Mouse (Mus musculus) cortical plate, adult 2 months (tissue): Measurements from ENCODE around the gene Mad2l1bp. TPM values are rescaled to one million over a fixed set of nuclear protein-coding genes. Genes with fewer than 3 reads are reported as not detected.

ENCODE experiments used
- H3K27ac ChIP-seq: fragments of 200-500 bp; 2 replicates; pipeline ENCODE4 v1.5.1; 2012; ENCODE audit warnings: low read length, control low read depth, inconsistent platforms; ENCODE audit not compliant: insufficient read depth
- H3K4me1 ChIP-seq: fragments of 200-500 bp; 2 replicates; pipeline ENCODE4 v1.6.1; 2011; ENCODE audit warnings: low read length; ENCODE audit not compliant: control insufficient read depth, insufficient read depth
- H3K4me3 ChIP-seq: fragments of 200-500 bp; 2 replicates; pipeline ENCODE4 v1.5.1; 2011; ENCODE audit warnings: mild to moderate bottlenecking, low read length, control low read depth; ENCODE audit not compliant: insufficient read depth
- CTCF ChIP-seq: fragments of 200-500 bp; IDR thresholded peaks from 2 replicates; pipeline ENCODE4 v1.5.1; 2011; ENCODE audit warnings: mild to moderate bottlenecking, control low read depth, low read length; ENCODE audit not compliant: insufficient read depth; ENCODE audit errors: extremely low read depth
- POLR2A ChIP-seq: fragments of 200-500 bp; IDR thresholded peaks from 2 replicates; pipeline ENCODE4 v1.6.1; 2011; ENCODE audit warnings: mild to moderate bottlenecking, low read length, control low read depth; ENCODE audit not compliant: insufficient read depth; ENCODE audit errors: extremely low read depth
- polyA plus RNA-seq: library from polyadenylated mRNA; depleted of rRNA; stranded (reverse); fragments of >200 nt; gene quantifications from 2 replicates; pipeline ENCODE4 v1.2.3, GENCODE M21; 2012; rRNA removed

Gene Mad2l1bp
- 16.0 and 17.6 TPM in 2 replicates for polyA plus RNA-seq

DNA sequence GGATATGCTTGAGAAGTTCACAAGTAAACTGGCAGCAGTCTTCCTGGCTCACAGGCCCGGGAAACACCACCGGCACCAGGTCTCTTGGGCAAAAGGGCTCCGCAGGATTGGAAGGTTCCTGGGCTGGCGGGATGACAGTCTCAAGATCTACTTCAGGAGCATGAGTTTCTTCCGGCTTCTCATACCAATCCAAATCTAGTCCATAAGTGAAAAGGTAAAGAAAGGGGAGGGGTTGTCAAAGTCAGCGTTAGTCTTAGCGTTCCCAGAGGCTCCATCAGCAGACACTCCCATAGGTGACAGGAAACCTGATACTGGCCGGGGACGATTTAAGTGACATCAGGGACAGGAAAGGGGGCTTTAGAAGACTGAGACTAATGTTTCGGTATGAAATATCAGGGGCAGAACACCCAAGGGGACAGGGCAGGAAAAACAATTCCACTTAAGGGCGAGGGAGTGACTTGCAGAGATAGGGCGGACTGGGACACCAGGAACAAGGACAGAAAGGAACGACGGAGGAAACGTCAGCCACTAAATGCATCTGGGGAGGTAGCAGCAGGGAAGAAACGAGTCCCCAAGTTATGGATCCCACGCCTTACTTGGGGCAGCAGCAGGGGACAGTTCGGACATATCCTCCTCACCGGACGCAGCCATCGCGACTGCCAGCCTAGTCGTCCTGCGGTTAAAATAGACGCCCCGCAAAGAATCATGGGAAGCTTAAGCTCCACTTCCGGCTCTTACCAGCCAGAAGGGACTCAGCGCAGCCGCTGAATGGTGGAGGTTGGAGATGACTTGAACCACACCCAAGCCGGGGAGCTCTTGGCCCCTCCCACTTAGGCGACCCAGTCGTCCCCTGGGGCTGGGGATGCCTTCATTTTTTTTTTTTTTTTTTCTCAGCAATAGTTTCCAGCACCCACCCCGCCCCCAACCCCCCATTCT lies at the start of gene Mad2l1bp:
Gene Mad2l1bp, minus strand, starts transcription at position 707 of the 936 bp plus-strand sequence.
- Histone ChIP-seq H3K4me1 (no peaks in the 10 kb centered on the region; the same call in 1 of the 2 replicates), H3K27ac (no peak within 1 kb of the TSS), H3K4me3 (peak within 1 kb of the TSS; percentile 82)
- no peak for TF ChIP-seq CTCF
- TF ChIP-seq POLR2A: peak; percentile 94

DNA sequence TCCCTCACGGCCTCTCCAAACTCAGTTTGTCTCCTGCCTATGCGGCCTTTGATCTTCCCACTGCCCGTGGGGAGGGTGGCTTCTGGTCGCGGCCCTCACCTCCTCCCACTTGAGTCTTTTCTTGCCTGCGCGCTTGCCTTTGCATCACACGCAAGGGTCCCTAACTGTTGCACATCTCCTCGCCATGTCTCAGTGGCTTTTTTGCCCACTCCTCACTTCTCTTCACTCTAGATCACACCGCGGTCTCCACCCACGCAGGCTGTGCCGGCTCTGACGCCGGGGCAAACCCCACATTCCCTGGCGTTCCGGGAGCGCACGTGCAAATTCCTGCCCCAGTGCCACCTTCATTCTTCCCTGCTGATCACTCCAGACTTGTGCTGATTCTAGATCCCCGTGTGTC lies 49.7 kb upstream of the Mad2l1bp start:
- Histone ChIP-seq H3K4me1 (no peaks in the 10 kb centered on the region; the same call in 1 of the 2 replicates), H3K4me3 (peak overlapping the region; percentile 97), H3K27ac (no peak overlapping the region)
- TF ChIP-seq POLR2A: no peak

DNA sequence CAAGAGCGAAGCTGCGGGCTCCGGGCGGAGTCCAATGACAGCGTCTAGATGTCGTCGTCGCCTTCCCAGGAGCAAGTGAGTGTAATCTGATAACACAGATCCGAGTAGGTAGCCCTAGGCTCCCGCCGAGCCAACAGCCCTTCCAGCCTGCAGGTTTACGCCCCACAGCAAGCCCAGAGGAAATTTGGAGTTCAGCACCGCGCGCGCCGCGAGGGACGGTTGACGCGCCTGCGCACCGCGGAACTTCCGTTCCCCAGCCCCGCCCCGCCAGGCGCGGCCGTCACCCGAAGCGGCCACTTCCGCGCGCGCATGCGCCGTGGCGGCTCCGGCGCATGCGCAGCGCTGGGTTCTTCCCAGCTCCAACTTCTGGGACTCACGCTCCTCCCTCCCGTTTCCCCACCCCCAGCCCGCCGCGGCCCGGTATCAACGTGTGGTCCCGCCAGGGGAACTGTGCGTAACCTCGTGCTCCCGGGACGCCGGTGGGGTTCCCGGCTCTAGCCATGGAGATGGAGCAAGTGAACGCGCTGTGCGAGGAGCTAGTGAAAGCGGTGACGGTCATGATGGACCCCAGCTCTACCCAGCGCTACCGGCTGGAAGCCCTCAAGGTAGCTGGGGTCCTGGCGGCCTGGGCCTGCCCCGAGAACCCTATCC lies 49.2 kb upstream of the Mad2l1bp start, which contains the start of the genes Polh and Xpo5:
Gene Polh, minus strand, starts transcription at position 225 of the 651 bp plus-strand sequence.
Gene Xpo5, plus strand, starts transcription at position 362 of the 651 bp plus-strand sequence.
- Histone ChIP-seq H3K4me1 (no peaks in the 10 kb centered on the region; the same call in 1 of the 2 replicates), H3K4me3 (peak within 1 kb of the TSS; percentile 97)
- TF ChIP-seq CTCF: no peak
- TF ChIP-seq POLR2A: peak; percentile 74; the same call in 1 of the 2 replicates

DNA sequence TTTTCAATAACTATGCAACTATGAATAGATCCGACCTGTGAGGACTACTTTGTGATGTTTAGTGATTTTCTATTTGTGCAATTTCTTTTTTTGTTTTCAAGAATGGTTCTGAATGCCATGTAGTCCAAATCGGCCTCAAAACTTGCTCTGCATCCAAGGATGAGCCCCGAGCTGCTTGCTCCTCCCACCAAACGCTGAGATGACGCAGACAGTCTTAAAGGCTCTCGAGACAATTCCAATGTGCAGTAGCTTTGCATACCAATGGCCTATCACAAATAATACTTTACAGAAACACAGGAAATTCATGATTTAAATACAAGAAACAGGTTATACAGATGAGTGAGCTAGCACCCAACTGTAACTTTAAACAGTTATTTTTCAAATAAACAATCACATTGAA lies 47.8 kb upstream of the Mad2l1bp start:
- no peak for TF ChIP-seq POLR2A
- TF ChIP-seq CTCF: no peak
- Histone ChIP-seq H3K4me1 (no peaks in the 10 kb centered on the region; the same call in 1 of the 2 replicates), H3K4me3 (no peak overlapping the region; the same call in 1 of the 2 replicates), H3K27ac (no peak overlapping the region)

More for the DNA sequence above, 49.2 kb upstream of the Mad2l1bp start, which contains the start of the genes Polh and Xpo5:
- no peak within 1 kb of the TSS for H3K27ac ChIP-seq

DNA sequence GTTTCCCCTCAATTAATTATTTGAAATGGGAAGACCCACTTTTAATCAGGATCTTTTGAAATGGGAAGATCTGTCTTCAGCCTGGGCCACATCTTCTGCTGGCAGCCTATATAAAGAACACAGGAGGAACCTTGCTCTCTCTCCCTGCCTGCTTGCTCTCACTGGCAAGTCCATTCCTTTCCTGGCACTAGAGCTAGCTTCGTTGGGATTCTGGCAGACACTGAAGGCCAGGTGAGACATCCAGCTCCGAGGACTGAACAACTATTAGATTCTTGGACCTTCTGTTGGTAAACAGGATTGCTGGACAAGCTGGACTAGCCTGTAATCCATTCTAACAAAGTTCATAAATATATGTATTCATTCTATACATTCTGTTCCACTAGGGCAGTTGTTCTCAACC lies 35.5 kb upstream of the Mad2l1bp start:
- no peak overlapping the region for H3K27ac ChIP-seq
- TF ChIP-seq CTCF: no peak
- TF ChIP-seq POLR2A: no peak
- H3K4me3 ChIP-seq: no peak overlapping the region
- H3K4me1 ChIP-seq: no peaks in the 10 kb centered on the region

DNA sequence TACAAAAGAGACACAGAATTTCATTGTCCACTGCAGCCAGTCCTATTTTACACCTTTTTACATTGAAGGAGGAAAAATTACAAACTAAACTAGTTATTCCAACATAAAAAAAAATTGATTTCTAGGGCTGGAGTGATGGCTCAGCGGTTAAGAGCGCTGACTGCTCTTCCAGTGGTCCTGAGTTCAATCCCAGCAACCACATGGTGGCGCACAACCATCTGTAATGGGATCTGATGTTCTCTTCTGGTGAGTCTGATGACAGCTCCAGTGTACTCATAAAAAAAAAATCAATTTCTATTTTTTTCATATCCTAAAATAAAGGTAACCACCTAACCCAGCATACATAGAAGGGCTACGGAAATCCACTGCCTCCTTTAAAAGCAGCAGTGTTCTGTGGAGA lies 28.9 kb upstream of the Mad2l1bp start:
- H3K4me3 ChIP-seq: no peak overlapping the region
- no peak overlapping the region for H3K27ac ChIP-seq
- no peaks in the 10 kb centered on the region for H3K4me1 ChIP-seq
- no peak for TF ChIP-seq POLR2A
- TF ChIP-seq CTCF: peak; percentile 15; the same call in 1 of the 2 replicates

DNA sequence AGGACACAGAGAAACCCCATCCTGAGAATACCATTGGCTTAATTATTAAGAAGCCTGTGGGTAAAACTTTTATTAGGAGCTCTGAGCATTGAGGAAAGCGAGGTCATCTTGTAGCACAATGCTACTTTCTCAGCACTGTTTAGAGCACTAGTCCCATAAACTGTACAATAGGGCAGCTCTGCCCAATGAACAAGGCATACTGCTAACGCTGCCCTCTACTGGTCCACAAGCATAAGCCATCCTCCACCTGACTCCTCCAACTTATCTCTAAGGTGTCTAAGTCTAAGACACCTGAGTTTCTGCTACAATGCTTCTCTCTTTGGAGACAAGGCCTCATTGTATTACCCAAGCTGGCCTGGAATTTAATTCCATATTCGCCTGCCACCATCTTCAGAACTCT lies 17.2 kb upstream of the Mad2l1bp start:
- H3K27ac ChIP-seq: no peak overlapping the region
- no peak overlapping the region for H3K4me3 ChIP-seq
- TF ChIP-seq CTCF (peak; percentile 62), POLR2A (no peak)
- no peaks in the 10 kb centered on the region for H3K4me1 ChIP-seq

DNA sequence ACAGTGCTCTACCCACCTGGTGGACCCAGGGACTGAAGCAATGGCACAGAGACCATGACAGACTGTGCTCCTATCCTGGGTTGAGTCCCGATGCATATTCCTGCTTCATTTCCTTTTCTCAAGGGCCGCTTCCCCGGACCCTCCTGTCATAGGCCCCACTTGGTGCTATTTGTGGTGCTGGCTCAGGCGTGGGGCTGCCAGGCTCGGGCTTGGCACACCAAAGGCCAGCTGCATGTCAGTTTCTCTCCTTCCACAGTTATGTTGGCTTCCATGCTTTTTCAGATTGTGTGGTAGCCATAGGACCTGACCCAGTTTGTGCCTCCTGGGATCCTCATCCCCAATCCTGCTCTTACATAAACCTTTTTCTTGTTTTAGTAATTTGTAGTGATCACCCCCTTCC lies 15.4 kb upstream of the Mad2l1bp start:
- TF ChIP-seq POLR2A: no peak
- Histone ChIP-seq H3K4me1 (no peaks in the 10 kb centered on the region), H3K4me3 (no peak overlapping the region), H3K27ac (0 out of 2 replicates have a peak overlapping the region, but pooled peaks have one; percentile 17)

DNA sequence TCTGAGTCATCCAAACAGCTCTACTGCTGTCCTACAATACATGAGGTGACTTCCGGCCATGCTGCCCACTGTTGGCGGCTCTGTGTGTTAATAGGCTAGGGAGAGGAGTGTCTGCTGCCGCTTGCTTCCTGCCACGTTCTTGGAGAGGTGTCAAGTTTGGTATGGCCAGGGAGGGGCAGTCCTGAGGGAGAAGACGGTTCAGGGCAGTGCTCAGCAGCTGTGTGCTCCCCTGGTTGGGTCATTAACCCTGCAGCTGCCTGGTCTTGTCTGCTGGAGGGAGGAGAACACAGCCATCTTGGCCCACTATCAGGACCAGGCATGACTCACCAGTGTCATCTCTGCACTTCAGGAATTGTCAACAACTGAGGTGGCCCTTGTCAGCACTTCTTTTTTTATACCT lies 15.0 kb upstream of the Mad2l1bp start:
- no peak overlapping the region for H3K4me3 ChIP-seq
- TF ChIP-seq CTCF (no peak), POLR2A (no peak)
- H3K4me1 ChIP-seq: no peaks in the 10 kb centered on the region
- no peak overlapping the region for H3K27ac ChIP-seq
